Mouse (Mus musculus): Measurements from ENCODE around the gene Pes1.

DNA sequence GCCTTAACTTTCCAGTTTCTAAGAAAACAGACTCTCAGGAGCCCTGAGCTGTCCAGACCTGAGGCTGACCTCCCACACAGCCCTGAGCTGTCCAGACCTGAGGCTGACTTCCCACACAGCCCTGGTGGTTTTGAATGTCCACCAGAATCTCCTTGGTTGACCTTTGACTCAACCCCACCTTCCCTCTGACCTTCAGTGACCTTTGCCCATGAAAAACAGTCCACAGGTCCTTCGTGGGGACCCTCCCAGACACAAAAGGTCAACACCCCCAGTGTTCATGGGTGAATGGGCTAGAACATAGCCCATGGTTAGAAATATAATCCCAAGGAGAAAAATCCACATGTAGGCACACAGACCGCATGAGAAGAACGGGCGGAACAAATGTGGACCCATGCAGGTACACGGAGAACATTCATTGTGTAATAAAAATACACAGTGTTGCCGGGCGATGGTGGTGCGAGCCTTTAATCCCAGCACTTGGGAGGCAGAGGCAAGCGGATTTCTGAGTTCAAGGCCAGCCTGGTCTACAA is 30.0 kb upstream of the Pes1 start:
- TF ChIP-seq CTCF (conservative IDR thresholded peaks at IDR 0.05; ENCODE audit: low read length) (no peak), NANOG (IDR thresholded peaks at IDR 0.05; ENCODE audit: borderline replicate concordance, low read length) (no peak), POU5F1 (IDR thresholded peaks at IDR 0.05; ENCODE audit: borderline replicate concordance, low read length) (no peak)

Data from E14TG2a.4 (cell line).